Mouse (Mus musculus): ENCODE data around the gene Naglu. TPM values are rescaled to one million over a fixed set of nuclear protein-coding genes. Genes with fewer than 3 reads are reported as not detected.
"Not testable (repeated sequence)": the region's sequence is repeated elsewhere in the genome, so short reads cannot be mapped to it uniquely, and the experiment has no call there.

Gene Naglu
- polyA plus RNA-seq, 1 experiment: 24.9 TPM

DNA sequence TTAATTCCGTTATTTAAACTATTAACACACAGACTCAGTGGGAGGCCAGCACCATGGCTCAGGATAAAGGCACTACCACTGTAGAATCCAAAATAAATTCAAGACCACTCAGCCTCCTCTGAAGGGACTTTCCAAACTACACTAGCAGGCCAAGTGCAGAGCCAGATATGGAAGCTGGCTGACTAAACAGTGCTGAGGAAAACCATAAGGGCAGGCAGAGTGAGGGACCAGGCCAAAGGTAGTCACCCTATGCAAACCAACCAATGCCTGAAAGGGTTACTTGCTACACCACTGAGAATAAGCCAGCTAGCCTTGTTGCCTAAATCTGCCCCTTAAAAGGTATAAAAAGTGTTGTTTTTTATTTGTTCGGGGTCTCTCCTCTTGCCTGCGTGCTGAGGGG lies 42.4 kb downstream of the Naglu start:
- Histone ChIP-seq H3K27ac (ENCODE audit: insufficient read depth, low read length) (no peak overlapping the region), H3K4me1 (ENCODE audit: control insufficient read depth, insufficient read depth, low read length) (no peaks in the 10 kb centered on the region), H3K4me3 (ENCODE audit: insufficient read depth, low read length) (no peak overlapping the region)
- no peak for TF ChIP-seq CTCF (IDR thresholded peaks at IDR 0.05; ENCODE audit: borderline replicate concordance, insufficient read depth, low read length)
- TF ChIP-seq POLR2A (IDR thresholded peaks at IDR 0.05; ENCODE audit: low read depth, low read length): no peak

DNA sequence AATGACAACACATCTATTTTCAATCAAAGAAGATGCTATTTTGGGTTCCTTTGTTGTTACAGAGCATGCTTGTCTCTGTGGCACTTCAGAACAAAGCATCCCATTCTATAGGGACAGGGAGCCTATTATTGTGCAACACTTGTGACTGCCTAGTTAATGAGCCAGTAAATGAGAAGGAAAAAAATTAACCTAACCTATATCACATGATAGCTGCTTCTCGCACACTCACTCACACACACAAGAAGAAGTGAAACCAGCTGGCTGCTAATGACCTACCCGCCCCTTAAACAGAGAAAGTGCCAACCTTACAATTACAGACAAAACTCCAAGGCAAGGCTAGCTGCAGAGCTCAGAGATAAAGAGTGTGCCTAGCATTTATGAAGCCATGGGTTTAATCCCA lies 45.8 kb downstream of the Naglu start:
- no peaks in the 10 kb centered on the region for H3K4me1 ChIP-seq (ENCODE audit: control insufficient read depth, insufficient read depth, low read length)
- H3K4me3 ChIP-seq (ENCODE audit: insufficient read depth, low read length): no peak overlapping the region
- no peak for TF ChIP-seq POLR2A (IDR thresholded peaks at IDR 0.05; ENCODE audit: low read depth, low read length)
- no peak overlapping the region for H3K27ac ChIP-seq (ENCODE audit: insufficient read depth, low read length)

DNA sequence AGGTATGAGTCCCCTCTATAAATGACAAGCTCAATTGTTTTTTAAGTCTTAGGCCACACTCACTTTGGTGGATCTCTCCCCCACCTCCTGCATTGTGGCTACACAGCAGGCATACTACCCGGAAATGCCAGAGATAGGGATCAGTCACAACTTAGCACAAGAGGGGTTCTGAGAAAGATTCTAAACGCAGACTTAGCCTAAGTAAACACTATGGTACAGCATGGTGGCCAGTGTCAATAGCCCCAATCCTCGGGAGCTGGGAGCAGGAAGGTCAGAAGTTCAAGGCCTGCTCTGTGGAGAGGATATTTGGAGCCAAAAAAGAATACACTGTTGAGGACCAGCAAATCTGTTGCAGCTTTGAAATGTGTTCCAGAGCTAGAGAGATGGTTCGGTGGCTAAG lies 48.3 kb downstream of the Naglu start:
- H3K27ac ChIP-seq (ENCODE audit: insufficient read depth, low read length): no peak overlapping the region
- H3K4me1 ChIP-seq (ENCODE audit: control insufficient read depth, insufficient read depth, low read length): 0 out of 2 replicates have a peak, but pooled peaks cover 2% of the 10 kb centered on the region
- TF ChIP-seq POLR2A (IDR thresholded peaks at IDR 0.05; ENCODE audit: low read depth, low read length): no peak
- no peak for TF ChIP-seq CTCF (IDR thresholded peaks at IDR 0.05; ENCODE audit: borderline replicate concordance, insufficient read depth, low read length)
- H3K4me3 ChIP-seq (ENCODE audit: insufficient read depth, low read length): peak overlapping the region; percentile 97

DNA sequence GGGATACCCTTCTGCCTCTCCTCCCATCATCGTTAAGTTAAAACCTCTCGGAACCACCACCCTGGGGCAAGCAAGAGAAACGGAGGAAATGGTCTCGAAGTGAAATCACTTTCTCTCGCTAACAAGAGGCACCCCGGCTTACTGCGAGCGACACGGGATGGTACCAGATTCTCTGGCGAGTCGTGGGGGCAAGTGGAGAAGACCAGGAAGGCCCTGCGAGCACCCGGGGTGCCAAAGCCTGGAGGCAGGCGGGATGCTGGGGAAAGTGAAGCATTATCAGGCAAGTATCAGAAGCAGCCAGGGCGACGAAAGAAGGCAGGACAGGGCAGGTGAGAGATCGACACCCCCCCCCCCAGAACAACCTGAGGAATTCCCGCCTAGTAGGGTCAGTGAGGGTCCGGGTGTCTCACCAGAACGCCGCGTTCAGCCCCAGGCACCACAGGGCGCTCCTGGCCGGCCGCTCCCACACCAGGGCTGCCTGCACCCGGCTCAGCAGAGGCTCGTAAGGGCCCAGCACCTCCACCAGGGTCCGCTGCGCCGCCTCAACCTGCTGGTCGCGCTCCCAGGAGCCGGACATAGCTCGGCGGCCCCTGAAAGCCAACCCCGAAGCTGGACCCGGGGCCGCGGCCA lies 49.4 kb downstream of the Naglu start:
- H3K27ac ChIP-seq (ENCODE audit: insufficient read depth, low read length): peak overlapping the region; percentile 19; the same call in 1 of the 2 replicates
- 0 out of 2 replicates have a peak, but pooled peaks cover 2% of the 10 kb centered on the region for H3K4me1 ChIP-seq (ENCODE audit: control insufficient read depth, insufficient read depth, low read length)
- TF ChIP-seq CTCF (IDR thresholded peaks at IDR 0.05; ENCODE audit: borderline replicate concordance, insufficient read depth, low read length) (no peak), POLR2A (IDR thresholded peaks at IDR 0.05; ENCODE audit: low read depth, low read length) (no peak)
- peak overlapping the region; percentile 97 for H3K4me3 ChIP-seq (ENCODE audit: insufficient read depth, low read length)

DNA sequence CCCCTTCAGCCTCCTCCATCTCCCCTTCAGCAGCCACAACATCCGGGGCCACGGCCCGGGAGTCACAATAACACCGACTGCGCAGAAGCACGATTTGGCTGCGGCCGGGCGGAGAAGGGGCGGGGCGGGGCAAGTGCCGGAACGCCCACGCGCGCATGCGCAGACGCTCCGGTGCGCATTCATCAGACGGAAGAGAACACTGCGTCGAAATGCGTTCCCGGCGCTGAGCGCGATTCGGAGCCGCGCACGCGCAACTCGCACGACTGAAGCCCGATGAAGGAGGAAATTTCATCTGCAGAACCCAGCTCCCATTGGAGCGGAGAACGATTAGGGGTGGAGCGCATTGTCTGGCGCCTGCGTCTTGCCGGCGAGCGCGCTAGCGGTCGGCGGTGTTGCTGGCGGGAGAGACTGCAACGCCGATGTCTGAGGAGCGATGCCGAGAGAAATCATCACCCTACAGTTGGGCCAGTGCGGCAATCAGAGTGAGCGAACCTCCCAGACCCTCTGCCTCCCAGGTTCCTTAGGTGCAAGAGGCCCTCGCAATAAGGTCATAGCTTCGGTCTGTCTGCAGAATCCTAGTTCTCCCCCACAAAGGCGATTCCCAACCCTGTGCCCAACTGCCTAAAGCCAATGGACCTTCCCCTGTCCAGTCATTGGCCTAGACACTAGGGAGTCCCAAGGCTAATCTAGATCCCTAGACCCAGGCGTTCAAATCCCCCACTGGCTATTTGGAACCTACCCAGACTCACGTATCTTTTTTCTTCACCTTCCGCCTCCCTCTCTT lies 50.1 kb downstream of the Naglu start, which contains the start of the genes Retreg3 and Tubg1:
Retreg3 (minus strand) TSS at position 133 of the 784 bp plus-strand sequence.
Tubg1 (plus strand) TSS at position 178 of the 784 bp plus-strand sequence.
- TF ChIP-seq POLR2A (IDR thresholded peaks at IDR 0.05; ENCODE audit: low read depth, low read length) (peak; percentile 94), CTCF (IDR thresholded peaks at IDR 0.05; ENCODE audit: borderline replicate concordance, insufficient read depth, low read length) (no peak)
- Histone ChIP-seq H3K27ac (ENCODE audit: insufficient read depth, low read length) (peak within 1 kb of the TSS; percentile 54), H3K4me1 (ENCODE audit: control insufficient read depth, insufficient read depth, low read length) (0 out of 2 replicates have a peak, but pooled peaks cover 2% of the 10 kb centered on the region), H3K4me3 (ENCODE audit: insufficient read depth, low read length) (peak within 1 kb of the TSS; percentile 97)

DNA sequence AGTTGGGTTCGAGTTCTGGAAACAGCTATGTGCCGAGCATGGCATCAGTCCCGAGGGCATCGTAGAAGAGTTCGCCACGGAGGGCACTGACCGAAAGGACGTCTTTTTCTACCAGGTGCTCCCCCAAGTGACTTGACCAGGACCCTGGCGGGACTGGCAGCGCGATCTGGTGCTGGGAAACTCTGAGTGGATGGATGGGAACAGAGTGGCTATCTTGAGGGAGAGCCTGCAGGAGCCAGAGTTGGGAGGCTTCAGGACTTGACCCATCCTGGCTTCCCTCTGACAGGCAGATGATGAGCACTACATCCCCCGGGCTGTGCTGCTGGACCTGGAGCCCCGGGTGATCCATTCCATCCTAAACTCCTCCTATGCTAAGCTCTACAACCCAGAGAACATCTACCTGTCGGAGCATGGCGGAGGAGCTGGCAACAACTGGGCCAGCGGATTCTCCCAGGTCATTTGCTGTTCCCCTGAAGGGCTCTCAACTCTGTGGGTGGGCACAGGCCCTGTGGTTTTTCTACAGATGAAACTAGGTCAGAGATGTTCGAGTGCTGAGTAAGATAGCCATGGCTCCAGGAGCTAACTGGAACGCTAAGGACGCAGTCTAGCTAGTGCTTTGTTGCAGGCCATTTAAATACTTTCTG lies 50.9 kb downstream of the Naglu start:
- peak overlapping the region; percentile 54 for H3K27ac ChIP-seq (ENCODE audit: insufficient read depth, low read length)
- TF ChIP-seq CTCF (IDR thresholded peaks at IDR 0.05; ENCODE audit: borderline replicate concordance, insufficient read depth, low read length) (no peak), POLR2A (IDR thresholded peaks at IDR 0.05; ENCODE audit: low read depth, low read length) (no peak)
- H3K4me3 ChIP-seq (ENCODE audit: insufficient read depth, low read length): peak overlapping the region; percentile 64
- H3K4me1 ChIP-seq (ENCODE audit: control insufficient read depth, insufficient read depth, low read length): 0 out of 2 replicates have a peak, but pooled peaks cover 2% of the 10 kb centered on the region

DNA sequence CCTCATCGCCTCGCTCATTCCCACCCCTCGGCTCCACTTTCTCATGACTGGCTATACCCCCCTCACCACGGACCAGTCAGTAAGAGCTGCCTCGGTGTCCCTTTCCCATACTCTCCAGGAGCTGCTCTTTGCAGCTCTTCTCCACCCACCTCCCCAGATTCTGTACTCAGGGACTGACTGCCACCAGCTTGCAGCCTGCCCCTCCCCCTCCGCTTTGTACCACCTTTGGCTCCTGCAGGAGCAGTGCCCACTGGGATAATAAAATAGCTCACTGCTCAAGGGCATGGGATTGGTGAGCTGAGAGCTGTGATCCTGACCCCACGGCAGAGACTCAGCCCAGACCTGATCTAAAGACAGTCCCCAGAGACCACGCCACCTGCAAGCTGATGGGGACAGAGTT lies 54.7 kb downstream of the Naglu start:
- not testable (repeated sequence) for H3K4me3 ChIP-seq (ENCODE audit: insufficient read depth, low read length); H3K27ac ChIP-seq (ENCODE audit: insufficient read depth, low read length); H3K4me1 ChIP-seq (ENCODE audit: control insufficient read depth, insufficient read depth, low read length)

DNA sequence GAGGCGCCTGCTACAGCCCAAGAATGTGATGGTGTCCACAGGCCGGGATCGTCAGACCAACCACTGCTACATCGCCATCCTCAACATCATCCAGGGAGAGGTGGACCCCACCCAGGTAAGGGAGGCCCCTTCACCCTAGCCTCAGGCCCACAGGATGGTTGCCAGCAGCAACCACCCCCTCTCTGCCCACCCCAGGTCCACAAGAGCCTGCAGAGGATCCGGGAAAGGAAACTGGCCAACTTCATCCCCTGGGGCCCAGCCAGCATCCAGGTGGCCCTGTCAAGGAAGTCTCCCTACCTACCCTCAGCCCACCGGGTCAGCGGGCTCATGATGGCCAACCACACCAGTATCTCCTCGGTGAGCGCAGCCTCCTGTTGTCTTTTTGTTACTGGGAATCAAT lies 55.2 kb downstream of the Naglu start:
- not testable (repeated sequence) for H3K4me3 ChIP-seq (ENCODE audit: insufficient read depth, low read length); H3K4me1 ChIP-seq (ENCODE audit: control insufficient read depth, insufficient read depth, low read length); H3K27ac ChIP-seq (ENCODE audit: insufficient read depth, low read length)

DNA sequence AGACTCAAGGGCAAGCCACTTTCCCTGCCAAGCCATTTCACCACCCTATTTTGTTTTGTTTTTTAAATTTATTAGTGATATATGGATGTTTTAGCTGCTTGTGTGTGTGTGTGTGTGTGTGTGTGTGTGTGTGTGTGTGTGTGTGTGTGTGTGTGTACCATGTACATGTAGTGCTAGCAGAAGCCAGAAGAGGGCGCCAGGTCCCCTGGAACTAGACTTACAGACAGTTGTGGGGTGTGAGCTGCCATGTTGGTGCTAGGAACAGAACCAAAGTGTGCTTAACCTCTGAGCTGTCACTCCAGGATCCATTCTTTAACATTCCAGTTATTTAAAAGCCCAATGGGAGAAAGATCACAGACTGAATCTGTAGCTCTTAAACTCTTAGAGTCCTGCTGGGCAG lies 57.3 kb downstream of the Naglu start:
- no peak overlapping the region for H3K4me3 ChIP-seq (ENCODE audit: insufficient read depth, low read length)
- no peak overlapping the region for H3K27ac ChIP-seq (ENCODE audit: insufficient read depth, low read length)
- H3K4me1 ChIP-seq (ENCODE audit: control insufficient read depth, insufficient read depth, low read length): no peaks in the 10 kb centered on the region
- TF ChIP-seq CTCF (IDR thresholded peaks at IDR 0.05; ENCODE audit: borderline replicate concordance, insufficient read depth, low read length): no peak
- no peak for TF ChIP-seq POLR2A (IDR thresholded peaks at IDR 0.05; ENCODE audit: low read depth, low read length)

Other genes with a start within 250 kb of the Naglu start
- 13.3 and 13.7 TPM in 2 replicates for gene Stat5b, start 219.3 kb upstream of the Naglu start, polyA plus RNA-seq (2011; ENCODE audit: insufficient read length, low read depth, missing spikeins)
- gene Stat5a, start 210.7 kb upstream of the Naglu start, polyA plus RNA-seq (2011; ENCODE audit: insufficient read length, low read depth, missing spikeins): 11.5 and 12.4 TPM in 2 replicates
- gene Stat3, start 130.5 kb upstream of the Naglu start, polyA plus RNA-seq (2011; ENCODE audit: insufficient read length, low read depth, missing spikeins): 122 and 158 TPM in 2 replicates
- gene Cavin1, start 99.1 kb upstream of the Naglu start, polyA plus RNA-seq (2011; ENCODE audit: insufficient read length, low read depth, missing spikeins): 387 and 486 TPM in 2 replicates
- gene Atp6v0a1, start 60.6 kb upstream of the Naglu start, polyA plus RNA-seq (2011; ENCODE audit: insufficient read length, low read depth, missing spikeins): 43.7 and 50.7 TPM in 2 replicates
- 1.2 and 5.2 TPM in 2 replicates for gene Hsd17b1, start 8.4 kb downstream of the Naglu start, polyA plus RNA-seq (2011; ENCODE audit: insufficient read length, low read depth, missing spikeins)
- 14.9 and 15.0 TPM in 2 replicates for gene Coasy, start 12.6 kb downstream of the Naglu start, polyA plus RNA-seq (2011; ENCODE audit: insufficient read length, low read depth, missing spikeins)
- gene Mlx, start 17.3 kb downstream of the Naglu start, polyA plus RNA-seq (2011; ENCODE audit: insufficient read length, low read depth, missing spikeins): 29.9 and 30.1 TPM in 2 replicates
- gene Psmc3ip, start 25.4 kb downstream of the Naglu start, polyA plus RNA-seq (2011; ENCODE audit: insufficient read length, low read depth, missing spikeins): 10.3 and 12.9 TPM in 2 replicates
- gene Retreg3, start 49.9 kb downstream of the Naglu start, polyA plus RNA-seq (2011; ENCODE audit: insufficient read length, low read depth, missing spikeins): 29.8 and 34.1 TPM in 2 replicates
- gene Tubg1, start 49.9 kb downstream of the Naglu start, polyA plus RNA-seq (2011; ENCODE audit: insufficient read length, low read depth, missing spikeins): 34.8 and 36.2 TPM in 2 replicates
- 5.5 and 6.1 TPM in 2 replicates for gene Tubg2, start 85.9 kb downstream of the Naglu start, polyA plus RNA-seq (2011; ENCODE audit: insufficient read length, low read depth, missing spikeins)
- gene Cntnap1, start 100.5 kb downstream of the Naglu start, polyA plus RNA-seq (2011; ENCODE audit: insufficient read length, low read depth, missing spikeins): 3.0 TPM in 2 replicates
- gene Plekhh3, start 101.3 kb downstream of the Naglu start, polyA plus RNA-seq (2011; ENCODE audit: insufficient read length, low read depth, missing spikeins): 7.1 and 11.5 TPM in 2 replicates
- gene Ccr10, start 105.4 kb downstream of the Naglu start, polyA plus RNA-seq (2011; ENCODE audit: insufficient read length, low read depth, missing spikeins): not detected in 2 replicates
- 13.9 and 14.4 TPM in 2 replicates for gene Ezh1, start 156.5 kb downstream of the Naglu start, polyA plus RNA-seq (2011; ENCODE audit: insufficient read length, low read depth, missing spikeins)
- gene Ramp2, start 176.0 kb downstream of the Naglu start, polyA plus RNA-seq (2011; ENCODE audit: insufficient read length, low read depth, missing spikeins): 2.3 and 2.7 TPM in 2 replicates
- gene Vps25, start 183.7 kb downstream of the Naglu start, polyA plus RNA-seq (2011; ENCODE audit: insufficient read length, low read depth, missing spikeins): 99.4 and 135 TPM in 2 replicates
- 1.8 and 2.0 TPM in 2 replicates for gene Wnk4, start 190.6 kb downstream of the Naglu start, polyA plus RNA-seq (2011; ENCODE audit: insufficient read length, low read depth, missing spikeins)
- gene Cntd1, start 209.0 kb downstream of the Naglu start, polyA plus RNA-seq (2011; ENCODE audit: insufficient read length, low read depth, missing spikeins): 0.87 and 1.0 TPM in 2 replicates
- 77.1 and 78.8 TPM in 2 replicates for gene Coa3, start 209.1 kb downstream of the Naglu start, polyA plus RNA-seq (2011; ENCODE audit: insufficient read length, low read depth, missing spikeins)
- gene Becn1, start 232.3 kb downstream of the Naglu start, polyA plus RNA-seq (2011; ENCODE audit: insufficient read length, low read depth, missing spikeins): 77.3 and 86.3 TPM in 2 replicates
- 127 and 143 TPM in 2 replicates for gene Psme3, start 246.2 kb downstream of the Naglu start, polyA plus RNA-seq (2011; ENCODE audit: insufficient read length, low read depth, missing spikeins)

All from embryonic fibroblast, embryonic 13.5 days (primary cell).